Mouse (Mus musculus): ENCODE data around the gene Mfsd4b1. TPM values are rescaled to one million over a fixed set of nuclear protein-coding genes. Genes with fewer than 3 reads are reported as not detected.

Gene Mfsd4b1
- polyA plus RNA-seq, 1 experiment from 2014 or later, result 0.26 TPM

DNA sequence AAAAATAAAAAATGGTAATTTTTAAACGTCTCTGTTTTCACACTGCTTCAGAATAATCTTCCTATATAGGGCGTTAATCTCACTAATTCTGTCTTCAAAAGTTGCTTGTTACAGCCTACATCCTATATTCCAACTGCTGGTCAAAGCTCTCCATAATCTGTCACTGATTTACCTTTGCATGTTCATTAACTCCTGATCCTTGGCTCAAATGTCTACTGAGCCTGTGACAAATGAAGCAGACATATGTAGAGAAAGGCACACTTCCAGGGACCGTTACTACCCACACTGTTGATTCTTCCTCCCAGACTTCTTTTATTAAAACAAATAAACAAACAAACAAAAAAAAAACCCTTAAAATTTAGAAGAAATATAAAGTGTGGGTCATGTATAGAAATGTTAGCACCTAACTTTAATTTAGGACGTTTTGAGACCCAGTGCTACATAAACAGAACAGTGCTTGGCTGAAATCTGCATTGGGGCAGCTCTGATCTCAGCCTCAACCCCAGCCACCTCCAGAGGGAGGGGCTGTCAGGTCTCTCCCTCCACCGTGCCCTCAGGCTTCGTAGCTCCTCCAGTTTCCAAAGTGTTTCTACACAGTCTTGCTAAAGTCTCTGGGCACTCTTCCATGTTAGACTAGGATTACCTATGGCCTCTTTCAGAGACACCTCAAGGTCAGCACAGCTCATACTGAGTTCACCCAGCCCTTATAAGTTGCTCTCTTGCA, 33.2 kb upstream of the Mfsd4b1 start:
- H3K36me3 ChIP-seq (replicated peaks), result no peaks in the 10 kb centered on the region
- no peaks in the 10 kb centered on the region; the same call in 1 of the 2 replicates for H3K4me1 ChIP-seq
- no peak overlapping the region for H3K9ac ChIP-seq
- no peak overlapping the region for H3K27ac ChIP-seq
- H3K9me3 ChIP-seq, result no peaks in the 10 kb centered on the region
- H3K27me3 ChIP-seq (replicated peaks), result no peaks in the 10 kb centered on the region
- 69% methylated on average over 6 of the region's 6 CpGs for WGBS
- ATAC-seq (replicated peaks), result no peak
- H3K4me2 ChIP-seq, result no peak overlapping the region
- H3K4me3 ChIP-seq, result no peak overlapping the region

DNA sequence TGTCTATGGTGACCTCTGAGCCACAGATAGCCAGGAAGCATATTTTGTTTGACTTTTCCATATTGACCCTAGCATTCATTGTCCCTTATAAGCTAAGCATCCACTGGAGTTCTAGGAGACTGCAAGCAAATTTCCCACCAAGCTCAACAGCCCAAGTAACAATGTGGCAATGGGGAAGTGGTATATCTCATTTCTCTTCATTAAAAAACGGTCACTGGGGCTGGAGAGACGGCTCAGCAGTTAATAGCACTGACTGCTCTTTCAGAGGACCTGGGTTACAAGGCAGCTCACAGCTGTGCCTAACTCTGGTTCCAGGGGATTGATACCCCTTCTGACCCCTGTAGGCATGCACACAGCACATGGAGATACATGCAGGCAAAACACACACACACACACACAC, 32.5 kb upstream of the Mfsd4b1 start:
- Histone ChIP-seq H3K9ac (no peak overlapping the region), H3K4me2 (no peak overlapping the region), H3K27ac (no peak overlapping the region), H3K4me3 (no peak overlapping the region), H3K9me3 (no peaks in the 10 kb centered on the region), H3K27me3 (replicated peaks) (no peaks in the 10 kb centered on the region), H3K36me3 (replicated peaks) (no peaks in the 10 kb centered on the region), H3K4me1 (no peaks in the 10 kb centered on the region; the same call in 1 of the 2 replicates)
- ATAC-seq (replicated peaks), result no peak
- 57% methylated on average over 2 of the region's 2 CpGs for WGBS

DNA sequence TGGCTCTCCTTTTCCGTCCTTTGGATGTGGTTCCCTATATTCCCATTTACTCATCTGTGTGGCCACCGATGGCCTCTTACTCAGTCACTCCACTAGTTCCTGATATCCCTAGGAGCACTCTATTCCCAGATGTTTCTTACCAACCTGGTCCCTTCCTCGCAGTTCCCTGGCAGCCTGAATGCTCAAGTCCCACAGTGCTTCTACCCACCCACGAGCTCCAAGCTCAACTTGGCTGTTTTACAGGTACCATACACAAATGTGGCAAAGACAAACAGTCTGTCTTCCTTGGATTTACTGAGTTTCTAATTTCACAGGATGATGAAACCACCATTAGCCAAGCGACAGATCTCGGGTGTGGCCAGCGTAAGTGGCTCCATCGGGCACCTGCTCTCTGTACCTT, 29.4 kb upstream of the Mfsd4b1 start:
- ATAC-seq (replicated peaks), result no peak

DNA sequence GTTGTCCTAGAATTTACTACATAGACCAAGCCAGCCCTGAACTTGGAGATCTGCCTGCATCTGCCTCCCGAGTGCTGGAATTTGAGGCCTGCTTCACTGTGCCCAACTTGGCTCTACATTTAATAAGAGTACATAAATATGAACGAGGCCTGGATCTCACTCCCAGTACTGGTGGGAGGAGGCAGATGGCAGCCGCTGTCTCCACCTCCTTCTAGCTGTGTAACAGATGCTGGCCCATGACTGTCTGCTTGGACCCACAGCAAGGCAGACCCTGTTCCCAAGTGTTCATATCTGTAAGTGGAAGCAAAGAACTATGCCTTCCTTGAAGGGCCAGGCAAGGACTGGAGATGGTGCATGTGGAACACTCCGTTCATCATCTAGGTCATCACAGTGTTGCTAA, 28.8 kb upstream of the Mfsd4b1 start:
- H3K27me3 ChIP-seq (replicated peaks), result no peaks in the 10 kb centered on the region
- no peaks in the 10 kb centered on the region for H3K9me3 ChIP-seq
- H3K9ac ChIP-seq, result no peak overlapping the region
- ATAC-seq (replicated peaks), result 0 out of 2 replicates have a peak, but pooled peaks have one; percentile 14
- no peaks in the 10 kb centered on the region; the same call in 1 of the 2 replicates for H3K4me1 ChIP-seq
- H3K4me2 ChIP-seq, result no peak overlapping the region
- H3K27ac ChIP-seq, result no peak overlapping the region
- 90% methylated on average over 4 of the region's 4 CpGs for WGBS
- no peak overlapping the region for H3K4me3 ChIP-seq
- H3K36me3 ChIP-seq (replicated peaks), result no peaks in the 10 kb centered on the region

More for the DNA sequence above, 29.4 kb upstream of the Mfsd4b1 start:
- WGBS, result 93% methylated on average over 8 of the region's 8 CpGs
- H3K4me3 ChIP-seq, result no peak overlapping the region
- H3K27me3 ChIP-seq (replicated peaks), result no peaks in the 10 kb centered on the region
- no peak overlapping the region for H3K27ac ChIP-seq
- H3K9ac ChIP-seq, result no peak overlapping the region
- no peaks in the 10 kb centered on the region for H3K36me3 ChIP-seq (replicated peaks)
- H3K4me2 ChIP-seq, result no peak overlapping the region
- H3K4me1 ChIP-seq, result no peaks in the 10 kb centered on the region; the same call in 1 of the 2 replicates
- H3K9me3 ChIP-seq, result no peaks in the 10 kb centered on the region

DNA sequence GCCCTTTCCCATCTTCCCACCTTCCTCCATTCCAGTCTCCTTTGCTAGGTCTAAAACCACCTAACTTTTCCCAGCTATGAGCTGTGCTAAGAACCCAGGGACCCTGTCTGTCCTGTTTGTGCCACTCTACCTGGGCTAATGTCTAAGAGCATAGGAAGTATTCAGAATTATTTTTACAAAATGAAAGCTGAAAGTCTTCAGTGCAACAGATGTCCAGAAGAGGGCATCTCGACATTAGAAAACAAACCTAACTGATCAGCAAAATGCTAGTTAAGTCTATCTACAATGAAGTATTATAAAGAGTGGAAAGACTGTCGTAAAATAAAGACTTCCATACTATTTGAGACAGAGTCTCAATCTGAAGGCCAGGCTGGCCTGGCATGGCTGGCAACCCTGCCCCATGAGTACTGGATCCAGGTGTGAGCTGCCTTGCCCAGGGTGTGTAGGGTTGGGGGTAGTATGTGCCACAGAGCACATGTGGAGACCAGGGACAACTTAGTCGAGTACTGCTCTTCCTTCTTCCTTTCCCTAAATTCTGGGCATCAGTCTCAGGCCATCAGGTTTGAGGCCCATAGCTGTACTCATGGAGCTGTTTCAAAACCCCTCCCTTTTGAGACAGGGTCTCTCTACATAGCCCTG, 28.3 kb upstream of the Mfsd4b1 start:
- Histone ChIP-seq H3K9me3 (no peaks in the 10 kb centered on the region), H3K36me3 (replicated peaks) (no peaks in the 10 kb centered on the region), H3K4me2 (no peak overlapping the region), H3K27me3 (replicated peaks) (no peaks in the 10 kb centered on the region), H3K27ac (no peak overlapping the region), H3K9ac (no peak overlapping the region), H3K4me1 (no peaks in the 10 kb centered on the region), H3K4me3 (no peak overlapping the region)
- ATAC-seq (replicated peaks), result peak; percentile 75; the same call in 1 of the 2 replicates
- 56% methylated on average over 3 of the region's 3 CpGs for WGBS

DNA sequence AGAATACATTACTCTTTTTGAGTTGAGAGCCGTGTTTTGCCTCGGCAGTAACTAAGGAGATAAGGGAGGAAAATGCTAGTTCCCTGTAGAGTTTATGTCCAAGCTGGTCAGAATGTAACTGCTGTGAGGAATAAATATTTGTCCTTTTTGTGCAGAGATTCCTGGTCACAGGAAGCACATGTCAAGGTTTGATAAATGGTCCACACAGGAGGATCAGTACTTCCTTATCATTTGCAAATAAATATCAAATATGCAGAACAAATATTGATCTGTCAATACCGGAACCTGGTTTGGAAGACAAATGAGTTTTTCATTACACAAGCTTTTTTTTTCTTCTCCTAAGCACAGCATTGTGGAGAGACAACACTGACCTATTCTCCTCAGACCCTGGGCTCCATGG, 26.9 kb upstream of the Mfsd4b1 start:
- no peak for ATAC-seq (replicated peaks)
- H3K9ac ChIP-seq, result no peak overlapping the region
- H3K27me3 ChIP-seq (replicated peaks), result no peaks in the 10 kb centered on the region
- no peaks in the 10 kb centered on the region for H3K4me1 ChIP-seq
- no peaks in the 10 kb centered on the region for H3K36me3 ChIP-seq (replicated peaks)
- H3K9me3 ChIP-seq, result no peaks in the 10 kb centered on the region
- WGBS, result 81% methylated on average over 3 of the region's 3 CpGs
- H3K27ac ChIP-seq, result no peak overlapping the region
- no peak overlapping the region for H3K4me2 ChIP-seq
- H3K4me3 ChIP-seq, result no peak overlapping the region

DNA sequence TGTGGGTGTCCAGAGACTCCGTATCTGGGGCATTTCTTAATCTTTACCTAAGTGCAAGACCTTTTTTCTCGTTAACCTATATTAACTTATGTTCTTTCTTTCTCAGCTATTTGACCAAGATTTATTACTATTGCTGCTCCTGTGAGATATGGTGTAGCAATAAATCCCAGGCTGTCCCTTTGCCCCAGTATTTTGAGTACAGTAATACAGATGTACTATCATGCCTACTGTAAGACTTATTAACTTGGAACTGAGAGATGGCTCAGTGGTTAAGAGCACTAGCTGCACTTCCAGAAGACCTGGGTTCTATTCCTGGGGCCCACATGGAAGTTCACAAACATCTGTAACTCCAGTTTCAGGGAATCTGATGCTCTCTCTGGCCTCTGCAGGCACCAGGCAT, 25.7 kb upstream of the Mfsd4b1 start:
- H3K9me3 ChIP-seq, result no peaks in the 10 kb centered on the region
- no peak for ATAC-seq (replicated peaks)
- H3K4me3 ChIP-seq, result no peak overlapping the region
- no peak overlapping the region for H3K27ac ChIP-seq
- H3K36me3 ChIP-seq (replicated peaks), result no peaks in the 10 kb centered on the region
- H3K4me2 ChIP-seq, result no peak overlapping the region
- WGBS, result 87% methylated on average over 2 of the region's 2 CpGs
- no peaks in the 10 kb centered on the region for H3K4me1 ChIP-seq
- H3K27me3 ChIP-seq (replicated peaks), result no peaks in the 10 kb centered on the region
- no peak overlapping the region for H3K9ac ChIP-seq

DNA sequence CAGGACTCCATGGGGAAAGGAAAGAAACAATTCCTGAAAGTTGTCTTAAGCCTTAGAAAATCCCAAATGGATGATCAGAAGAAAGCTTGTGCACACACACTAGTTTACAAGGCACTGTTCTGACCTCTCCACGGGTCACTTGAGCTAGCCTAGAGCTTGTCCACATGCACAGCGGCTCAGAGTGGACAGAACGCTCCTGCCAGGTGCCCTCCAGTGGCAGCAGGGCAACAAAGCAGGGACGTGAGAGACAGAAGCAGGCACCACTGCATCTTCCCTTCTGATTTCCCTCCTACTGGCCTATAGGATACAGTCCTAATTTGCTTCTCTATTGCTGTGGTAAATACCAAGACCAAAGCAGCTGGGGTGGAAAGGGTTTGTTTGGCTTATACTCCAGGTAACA, 16.3 kb upstream of the Mfsd4b1 start:
- 11% methylated on average over 4 of the region's 4 CpGs for WGBS
- Histone ChIP-seq H3K27ac (no peak overlapping the region), H3K9me3 (no peaks in the 10 kb centered on the region), H3K9ac (no peak overlapping the region), H3K27me3 (replicated peaks) (no peaks in the 10 kb centered on the region), H3K36me3 (replicated peaks) (no peaks in the 10 kb centered on the region), H3K4me3 (no peak overlapping the region), H3K4me2 (no peak overlapping the region), H3K4me1 (peaks cover 10% of the 10 kb centered on the region)
- no peak for ATAC-seq (replicated peaks)

DNA sequence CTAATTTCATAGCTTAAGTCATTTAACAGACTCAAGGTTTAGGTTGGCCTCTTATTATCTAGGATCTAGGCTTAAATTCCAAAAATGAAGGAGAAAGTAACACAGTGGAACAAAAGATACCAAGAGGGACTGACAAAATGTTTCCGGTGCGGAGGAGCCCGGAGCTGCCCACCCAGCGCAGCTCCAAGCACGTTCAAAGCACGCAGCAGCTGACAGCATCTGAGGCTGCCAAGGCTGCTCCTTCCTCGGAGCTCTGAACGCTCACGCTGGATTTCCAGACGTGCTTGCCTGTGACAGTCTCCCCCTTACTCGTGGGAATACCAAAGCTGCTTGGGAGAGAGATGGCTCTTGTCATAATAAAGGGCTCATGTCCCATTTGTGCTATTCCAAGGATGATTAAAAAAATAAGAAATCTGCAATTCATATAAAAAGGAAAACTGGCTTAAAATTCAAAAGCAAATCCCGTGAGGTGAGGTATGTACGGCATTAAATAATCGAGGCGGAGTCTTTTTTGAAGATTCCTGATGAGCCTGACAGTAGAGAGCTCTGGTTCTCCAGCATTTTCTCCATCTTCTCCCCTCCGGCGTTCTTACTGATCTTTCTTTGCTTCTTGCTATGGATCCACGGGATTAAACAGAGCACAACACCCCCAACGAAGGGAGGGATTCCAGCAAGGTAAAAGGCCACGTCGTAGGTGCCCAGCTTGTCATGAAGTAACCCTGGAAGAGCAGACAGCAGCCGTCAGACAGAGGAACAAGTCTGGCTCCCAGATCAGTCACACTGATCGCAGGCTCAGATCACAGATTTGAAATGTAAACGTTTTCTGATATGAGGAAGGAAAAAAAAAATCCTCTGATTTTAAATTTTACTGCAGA, 11.9 kb upstream of the Mfsd4b1 start:
- no peaks in the 10 kb centered on the region for H3K9me3 ChIP-seq
- peak overlapping the region; percentile 41 for H3K4me2 ChIP-seq
- H3K9ac ChIP-seq, result peak overlapping the region; percentile 19; the same call in 1 of the 2 replicates
- 47% methylated on average over 24 of the region's 24 CpGs for WGBS
- ATAC-seq (replicated peaks), result peak; percentile 92
- H3K36me3 ChIP-seq (replicated peaks), result no peaks in the 10 kb centered on the region
- no peaks in the 10 kb centered on the region for H3K27me3 ChIP-seq (replicated peaks)
- H3K27ac ChIP-seq, result peak overlapping the region; percentile 70
- H3K4me3 ChIP-seq, result peak overlapping the region; percentile 9; the same call in 1 of the 2 replicates
- peaks cover 11% of the 10 kb centered on the region for H3K4me1 ChIP-seq

DNA sequence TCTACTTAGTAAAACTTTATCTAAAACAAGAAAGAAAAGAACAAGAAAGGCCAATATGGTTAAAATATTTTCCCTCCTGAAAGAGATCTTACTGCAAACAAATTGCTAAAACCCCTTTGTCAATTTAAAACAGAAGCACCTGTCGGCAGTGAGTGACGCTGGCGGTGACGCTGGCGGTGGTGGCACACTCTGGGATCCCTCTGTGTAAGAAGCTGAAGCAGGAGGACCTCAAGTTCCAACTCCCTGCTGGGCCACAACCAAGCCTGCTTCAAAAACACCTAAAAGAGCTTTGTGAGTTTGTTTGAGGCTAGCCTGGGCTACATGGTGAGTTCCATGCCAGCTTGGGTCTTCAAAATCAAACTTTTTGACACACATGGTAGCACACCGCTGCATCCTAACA, 9.9 kb upstream of the Mfsd4b1 start:
- no peak overlapping the region for H3K4me3 ChIP-seq
- H3K9ac ChIP-seq, result no peak overlapping the region
- no peak for ATAC-seq (replicated peaks)
- no peaks in the 10 kb centered on the region for H3K36me3 ChIP-seq (replicated peaks)
- H3K9me3 ChIP-seq, result no peaks in the 10 kb centered on the region
- H3K4me2 ChIP-seq, result no peak overlapping the region
- H3K27me3 ChIP-seq (replicated peaks), result no peaks in the 10 kb centered on the region
- WGBS, result 97% methylated on average over 6 of the region's 6 CpGs
- H3K27ac ChIP-seq, result no peak overlapping the region
- peaks cover 11% of the 10 kb centered on the region for H3K4me1 ChIP-seq

DNA sequence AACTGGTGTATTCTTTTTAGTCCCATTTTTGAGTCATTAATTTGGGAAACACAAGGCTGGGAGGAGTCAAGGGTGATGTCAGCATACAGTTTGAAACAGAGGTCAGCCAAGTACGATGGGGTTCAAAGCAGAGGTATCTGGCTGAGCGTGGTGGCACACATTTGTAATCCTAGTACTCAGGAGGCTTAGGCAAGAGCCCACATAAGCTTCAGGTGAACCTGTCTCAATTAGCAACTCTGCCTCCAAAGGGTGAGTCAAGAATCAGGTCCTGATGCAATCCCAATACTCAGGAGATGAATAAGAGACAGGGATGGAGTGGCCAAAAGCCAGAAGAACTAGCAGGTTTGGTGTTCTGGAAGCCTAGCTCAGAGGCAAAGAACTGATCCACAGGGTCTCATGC, 7.8 kb upstream of the Mfsd4b1 start:
- WGBS, result 90% methylated on average over 2 of the region's 2 CpGs

DNA sequence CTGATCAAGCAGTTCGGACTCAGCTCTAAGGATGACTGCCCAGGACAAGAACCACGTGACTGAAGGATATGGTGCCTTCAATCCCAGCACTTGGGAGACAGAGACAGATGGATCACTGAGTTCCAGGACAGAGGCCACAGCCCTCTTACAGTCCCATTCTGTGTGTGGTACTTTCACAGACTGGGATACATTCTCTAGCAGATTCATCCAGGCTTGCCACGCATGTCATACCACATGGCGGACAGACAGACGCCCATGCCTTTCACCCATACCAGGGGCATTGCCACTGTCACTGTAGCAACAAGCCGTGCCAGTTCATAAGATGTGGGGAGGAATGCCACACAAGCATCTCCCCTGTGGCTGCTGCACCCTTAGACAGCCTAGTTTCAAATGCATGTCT, 5.6 kb upstream of the Mfsd4b1 start:
- Histone ChIP-seq H3K4me2 (no peak overlapping the region), H3K27me3 (replicated peaks) (no peaks in the 10 kb centered on the region), H3K27ac (no peak overlapping the region), H3K9me3 (no peaks in the 10 kb centered on the region), H3K4me3 (no peak overlapping the region), H3K36me3 (replicated peaks) (no peaks in the 10 kb centered on the region), H3K4me1 (peaks cover under 1% of the 10 kb centered on the region), H3K9ac (no peak overlapping the region)
- 93% methylated on average over 6 of the region's 6 CpGs for WGBS
- ATAC-seq (replicated peaks), result no peak

More for the DNA sequence above, 7.8 kb upstream of the Mfsd4b1 start:
- Histone ChIP-seq H3K9me3 (no peaks in the 10 kb centered on the region), H3K9ac (no peak overlapping the region), H3K4me2 (no peak overlapping the region), H3K27ac (no peak overlapping the region), H3K4me3 (no peak overlapping the region), H3K36me3 (replicated peaks) (no peaks in the 10 kb centered on the region), H3K4me1 (peaks cover 11% of the 10 kb centered on the region), H3K27me3 (replicated peaks) (no peaks in the 10 kb centered on the region)
- ATAC-seq (replicated peaks), result no peak
